Mouse (Mus musculus): ENCODE data around the gene Dpf1. TPM values are rescaled to one million over a fixed set of nuclear protein-coding genes. Genes with fewer than 3 reads are reported as not detected.

Gene Dpf1
- polyA plus RNA-seq, 1 experiment from 2014 or later: 6.1 TPM

DNA sequence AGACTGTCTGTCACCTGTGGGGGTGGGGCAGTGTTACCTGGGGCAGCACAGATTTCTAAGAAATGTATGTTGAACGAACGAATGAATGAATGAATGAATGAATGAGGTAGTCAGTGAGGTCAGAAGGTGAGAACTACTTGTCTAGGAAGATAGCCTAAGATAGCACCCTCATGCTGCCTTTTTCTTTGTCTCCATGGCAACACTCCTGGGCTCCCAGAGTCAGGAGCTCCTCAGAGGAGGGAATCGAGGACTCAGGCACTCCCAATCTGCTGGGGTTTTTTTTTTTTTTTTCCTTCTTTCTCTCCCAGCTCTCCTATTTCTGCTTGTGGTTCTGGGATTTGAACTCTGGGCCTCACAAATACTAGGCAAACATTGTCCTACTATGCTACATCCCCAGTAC, 42.5 kb downstream of the Dpf1 start:
- Histone ChIP-seq H3K27me3 (replicated peaks; ENCODE audit: control insufficient read depth, insufficient read depth, low read length) (no peaks in the 10 kb centered on the region), H3K36me3 (ENCODE audit: control insufficient read depth, insufficient read depth, low read length) (peaks cover 3% of the 10 kb centered on the region), H3K4me3 (ENCODE audit: low read depth, low read length) (no peak overlapping the region), H3K4me1 (replicated peaks; ENCODE audit: control insufficient read depth, insufficient read depth, low read length) (peaks cover 20% of the 10 kb centered on the region), H3K9me3 (ENCODE audit: control insufficient read depth, low read length) (no peaks in the 10 kb centered on the region), H3K9ac (ENCODE audit: low read depth, low read length) (no peak overlapping the region), H3K4me2 (no peak overlapping the region), H3K27ac (ENCODE audit: low read depth, low read length) (no peak overlapping the region)
- ATAC-seq (replicated peaks; ENCODE audit: low FRiP score) (no peak), DNase-seq (ENCODE audit: low spot score) (no peak)
- WGBS: 81% methylated on average over 3 of the region's 3 CpGs

DNA sequence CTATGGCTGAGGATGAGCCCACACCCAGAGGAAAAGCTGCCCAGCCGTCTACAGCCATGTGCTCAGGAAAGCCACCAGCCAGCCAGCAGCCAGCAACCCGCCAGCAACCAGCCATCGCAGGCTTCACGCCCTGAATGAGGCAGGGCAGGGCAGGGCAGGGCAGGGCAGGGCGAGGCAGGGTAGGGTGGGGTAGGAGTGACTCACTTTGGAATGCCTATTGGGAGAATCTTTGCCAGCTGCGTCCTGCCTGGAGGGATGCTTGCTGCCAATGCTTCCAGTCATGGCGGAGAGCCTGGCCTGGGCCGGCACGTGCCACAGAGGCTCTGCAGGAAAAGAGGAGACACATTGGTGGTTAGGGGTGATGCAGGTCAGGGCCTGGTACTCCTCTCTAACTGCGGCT, 46.7 kb downstream of the Dpf1 start:
- Histone ChIP-seq H3K4me3 (ENCODE audit: low read depth, low read length) (no peak overlapping the region), H3K4me2 (no peak overlapping the region), H3K9ac (ENCODE audit: low read depth, low read length) (no peak overlapping the region), H3K27me3 (replicated peaks; ENCODE audit: control insufficient read depth, insufficient read depth, low read length) (no peaks in the 10 kb centered on the region), H3K36me3 (ENCODE audit: control insufficient read depth, insufficient read depth, low read length) (peaks cover 3% of the 10 kb centered on the region), H3K9me3 (ENCODE audit: control insufficient read depth, low read length) (no peaks in the 10 kb centered on the region), H3K27ac (ENCODE audit: low read depth, low read length) (no peak overlapping the region), H3K4me1 (replicated peaks; ENCODE audit: control insufficient read depth, insufficient read depth, low read length) (no peaks in the 10 kb centered on the region)
- DNase-seq (ENCODE audit: low spot score): no peak
- no peak; the same call in 1 of the 2 replicates for ATAC-seq (replicated peaks; ENCODE audit: low FRiP score)
- WGBS: 86% methylated on average over 10 of the region's 10 CpGs

DNA sequence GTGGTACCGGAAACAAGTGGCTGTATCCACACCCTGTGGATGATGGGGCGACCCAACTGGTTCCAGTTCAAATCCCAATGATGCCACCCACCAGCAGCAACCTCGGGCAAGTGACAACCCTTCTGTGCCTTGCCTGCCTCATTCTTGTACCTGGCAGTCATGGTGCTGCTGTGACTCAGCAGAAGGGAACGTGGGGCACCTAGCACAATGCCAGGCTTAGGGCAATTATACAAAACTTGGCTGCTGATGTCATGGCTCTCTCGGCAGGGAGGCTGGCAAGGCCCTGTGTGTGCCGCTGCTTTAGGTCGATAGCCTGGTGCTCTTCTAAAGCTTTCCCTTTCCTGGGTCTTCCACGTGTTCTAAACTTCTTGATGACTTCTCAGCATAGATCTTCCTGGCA, 48.5 kb downstream of the Dpf1 start:
- no peak for ATAC-seq (replicated peaks; ENCODE audit: low FRiP score)

DNA sequence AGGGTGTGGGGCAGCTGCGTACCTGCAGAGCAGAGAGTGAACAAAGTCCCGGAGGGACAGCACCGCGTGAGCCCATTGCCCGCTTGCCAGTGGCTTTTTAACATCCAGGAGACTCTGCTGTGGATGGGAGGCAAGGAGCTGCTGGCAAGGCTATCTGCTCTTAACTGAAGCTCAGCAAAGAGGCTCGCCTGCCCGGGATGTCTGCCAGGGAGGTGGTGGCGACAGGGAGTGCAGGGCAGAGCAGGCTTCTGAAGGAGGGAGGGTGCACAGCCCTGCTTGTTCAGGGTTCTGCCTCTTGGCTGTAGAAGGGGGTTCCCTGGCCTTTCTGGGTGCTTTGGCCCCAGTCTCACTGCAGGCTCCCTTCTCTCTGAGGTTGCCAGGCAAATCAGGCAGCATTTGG, 50.4 kb downstream of the Dpf1 start:
- no peak for DNase-seq (ENCODE audit: low spot score)
- no peak overlapping the region for H3K4me2 ChIP-seq
- no peak overlapping the region for H3K9ac ChIP-seq (ENCODE audit: low read depth, low read length)
- no peaks in the 10 kb centered on the region; the same call in 1 of the 2 replicates for H3K36me3 ChIP-seq (ENCODE audit: control insufficient read depth, insufficient read depth, low read length)
- WGBS: 86% methylated on average over 8 of the region's 8 CpGs
- H3K9me3 ChIP-seq (ENCODE audit: control insufficient read depth, low read length): no peaks in the 10 kb centered on the region
- no peaks in the 10 kb centered on the region for H3K4me1 ChIP-seq (replicated peaks; ENCODE audit: control insufficient read depth, insufficient read depth, low read length)
- H3K4me3 ChIP-seq (ENCODE audit: low read depth, low read length): no peak overlapping the region
- no peak for ATAC-seq (replicated peaks; ENCODE audit: low FRiP score)
- H3K27me3 ChIP-seq (replicated peaks; ENCODE audit: control insufficient read depth, insufficient read depth, low read length): no peaks in the 10 kb centered on the region
- H3K27ac ChIP-seq (ENCODE audit: low read depth, low read length): no peak overlapping the region

More for the DNA sequence above, 48.5 kb downstream of the Dpf1 start:
- Histone ChIP-seq H3K9ac (ENCODE audit: low read depth, low read length) (no peak overlapping the region), H3K4me2 (no peak overlapping the region), H3K36me3 (ENCODE audit: control insufficient read depth, insufficient read depth, low read length) (peaks cover 3% of the 10 kb centered on the region; the same call in 1 of the 2 replicates), H3K27ac (ENCODE audit: low read depth, low read length) (no peak overlapping the region), H3K9me3 (ENCODE audit: control insufficient read depth, low read length) (no peaks in the 10 kb centered on the region), H3K27me3 (replicated peaks; ENCODE audit: control insufficient read depth, insufficient read depth, low read length) (no peaks in the 10 kb centered on the region), H3K4me1 (replicated peaks; ENCODE audit: control insufficient read depth, insufficient read depth, low read length) (no peaks in the 10 kb centered on the region), H3K4me3 (ENCODE audit: low read depth, low read length) (no peak overlapping the region)
- DNase-seq (ENCODE audit: low spot score): no peak
- 91% methylated on average over 8 of the region's 8 CpGs for WGBS

DNA sequence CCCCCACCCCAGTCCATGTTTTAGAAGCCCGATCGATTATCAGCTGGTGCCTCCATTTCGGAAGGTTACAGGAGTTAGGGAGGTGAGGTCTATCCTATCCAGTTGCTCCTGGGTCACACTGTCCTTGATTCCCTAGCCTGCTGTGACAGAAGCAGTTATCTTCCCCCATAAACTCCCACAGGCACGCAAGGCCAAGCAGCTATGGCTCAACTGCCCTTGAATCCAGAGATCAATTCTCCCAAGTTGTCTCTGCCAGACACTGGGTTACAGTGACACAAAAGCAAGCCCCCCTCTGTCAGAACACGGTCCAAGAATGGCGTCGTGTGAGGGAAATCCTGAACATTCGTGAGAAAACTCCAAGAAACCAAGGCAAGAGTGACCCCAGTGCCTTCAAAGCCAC, 51.7 kb downstream of the Dpf1 start:
- Histone ChIP-seq H3K36me3 (ENCODE audit: control insufficient read depth, insufficient read depth, low read length) (no peaks in the 10 kb centered on the region; the same call in 1 of the 2 replicates), H3K9me3 (ENCODE audit: control insufficient read depth, low read length) (no peaks in the 10 kb centered on the region), H3K4me3 (ENCODE audit: low read depth, low read length) (no peak overlapping the region), H3K4me2 (no peak overlapping the region), H3K4me1 (replicated peaks; ENCODE audit: control insufficient read depth, insufficient read depth, low read length) (no peaks in the 10 kb centered on the region), H3K27ac (ENCODE audit: low read depth, low read length) (no peak overlapping the region), H3K9ac (ENCODE audit: low read depth, low read length) (no peak overlapping the region), H3K27me3 (replicated peaks; ENCODE audit: control insufficient read depth, insufficient read depth, low read length) (no peaks in the 10 kb centered on the region)
- DNase-seq (ENCODE audit: low spot score): no peak
- no peak for ATAC-seq (replicated peaks; ENCODE audit: low FRiP score)
- WGBS: 87% methylated on average over 8 of the region's 8 CpGs

DNA sequence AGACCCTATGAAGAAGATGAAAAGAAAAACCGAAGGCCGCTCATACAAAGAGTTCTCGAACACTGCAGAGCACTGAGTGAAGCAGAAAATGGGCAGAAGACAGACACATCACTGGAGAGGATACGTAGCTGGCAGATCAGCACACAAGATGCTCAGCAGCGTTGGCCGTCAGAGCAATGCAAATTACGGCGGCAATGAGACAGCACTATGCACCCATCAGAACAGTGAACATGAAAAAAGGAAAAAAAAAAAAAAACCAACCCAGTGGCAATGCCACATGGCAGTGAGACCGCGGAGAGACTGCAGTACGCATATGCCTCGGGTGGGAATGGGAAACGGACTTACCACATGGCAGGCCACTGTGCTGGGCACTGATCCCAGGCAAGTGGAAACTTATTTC, 57.7 kb downstream of the Dpf1 start:
- Histone ChIP-seq H3K4me3 (ENCODE audit: low read depth, low read length) (no peak overlapping the region), H3K4me2 (no peak overlapping the region), H3K9me3 (ENCODE audit: control insufficient read depth, low read length) (no peaks in the 10 kb centered on the region), H3K27ac (ENCODE audit: low read depth, low read length) (no peak overlapping the region), H3K4me1 (replicated peaks; ENCODE audit: control insufficient read depth, insufficient read depth, low read length) (no peaks in the 10 kb centered on the region), H3K9ac (ENCODE audit: low read depth, low read length) (no peak overlapping the region), H3K27me3 (replicated peaks; ENCODE audit: control insufficient read depth, insufficient read depth, low read length) (no peaks in the 10 kb centered on the region), H3K36me3 (ENCODE audit: control insufficient read depth, insufficient read depth, low read length) (peaks cover 2% of the 10 kb centered on the region; the same call in 1 of the 2 replicates)
- DNase-seq (ENCODE audit: low spot score): no peak
- no peak for ATAC-seq (replicated peaks; ENCODE audit: low FRiP score)
- WGBS: 96% methylated on average over 13 of the region's 13 CpGs

DNA sequence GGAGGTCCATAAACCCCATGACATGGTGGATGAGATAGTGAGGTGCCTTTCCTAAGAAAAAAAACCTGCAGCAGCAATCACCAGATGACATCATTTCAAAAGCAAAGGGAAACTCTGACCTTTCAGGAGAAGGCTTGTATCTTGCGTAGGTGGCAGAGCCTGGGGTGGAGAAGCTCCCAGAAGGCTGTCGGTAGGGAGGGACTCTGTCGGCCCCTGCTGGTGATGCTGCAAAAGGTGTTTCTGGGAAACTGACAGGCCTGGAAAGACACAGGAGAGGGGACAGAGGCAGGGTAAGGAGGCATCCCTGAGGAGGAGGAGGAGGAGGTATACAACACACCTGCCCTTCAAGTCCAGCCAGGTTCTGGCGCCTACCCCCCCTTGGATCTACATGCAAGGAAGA, 60.3 kb downstream of the Dpf1 start:
- Histone ChIP-seq H3K9me3 (ENCODE audit: control insufficient read depth, low read length) (no peaks in the 10 kb centered on the region), H3K9ac (ENCODE audit: low read depth, low read length) (no peak overlapping the region), H3K4me1 (replicated peaks; ENCODE audit: control insufficient read depth, insufficient read depth, low read length) (no peaks in the 10 kb centered on the region), H3K36me3 (ENCODE audit: control insufficient read depth, insufficient read depth, low read length) (0 out of 2 replicates have a peak, but pooled peaks cover 2% of the 10 kb centered on the region), H3K4me2 (no peak overlapping the region), H3K27me3 (replicated peaks; ENCODE audit: control insufficient read depth, insufficient read depth, low read length) (no peaks in the 10 kb centered on the region), H3K27ac (ENCODE audit: low read depth, low read length) (no peak overlapping the region), H3K4me3 (ENCODE audit: low read depth, low read length) (no peak overlapping the region)
- DNase-seq (ENCODE audit: low spot score) (peak; percentile 53), ATAC-seq (replicated peaks; ENCODE audit: low FRiP score) (peak; percentile 45; the same call in 1 of the 2 replicates)
- WGBS: 35% methylated on average over 4 of the region's 4 CpGs

DNA sequence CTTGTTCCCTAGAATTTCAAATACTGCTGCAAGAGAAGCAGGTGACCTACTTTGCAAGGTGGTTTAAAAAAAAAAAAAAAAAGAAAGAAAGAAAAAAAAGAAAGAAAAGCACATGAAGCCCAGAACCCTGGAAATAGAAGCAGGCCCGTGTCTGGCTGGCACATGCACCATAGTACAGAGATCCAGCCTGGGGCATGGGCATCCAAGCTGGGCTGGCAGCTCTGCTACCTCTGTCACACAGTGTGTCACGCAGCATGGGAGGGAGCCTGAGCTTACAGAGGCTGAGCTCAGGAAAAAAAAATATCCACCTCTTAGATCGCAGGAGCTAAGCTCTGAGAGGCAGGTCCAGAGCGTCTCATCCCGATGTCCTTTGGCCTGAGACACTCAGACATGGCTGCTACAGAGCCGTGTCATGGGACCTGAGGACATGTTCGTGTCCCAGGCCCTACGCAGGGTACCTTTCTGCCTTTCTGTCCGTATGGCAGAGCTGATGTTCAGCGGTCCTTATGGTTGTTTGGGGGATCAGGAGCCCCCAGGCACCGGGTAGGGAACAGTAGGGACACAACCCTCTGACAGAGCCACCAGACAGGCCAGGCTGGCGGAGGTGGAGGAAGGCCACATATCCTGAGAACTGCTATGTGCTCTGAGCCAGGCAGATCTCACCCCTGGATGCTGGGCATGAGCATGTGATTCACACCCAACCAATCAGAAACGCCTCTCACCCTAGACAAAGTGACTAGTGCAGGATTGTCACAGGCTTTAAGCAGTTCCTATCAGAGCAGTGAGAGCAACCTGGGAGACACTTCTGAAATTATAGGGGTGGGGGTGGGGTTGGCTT, 63.6 kb downstream of the Dpf1 start:
- Histone ChIP-seq H3K4me3 (ENCODE audit: low read depth, low read length) (no peak overlapping the region), H3K9me3 (ENCODE audit: control insufficient read depth, low read length) (no peaks in the 10 kb centered on the region), H3K4me2 (no peak overlapping the region), H3K4me1 (replicated peaks; ENCODE audit: control insufficient read depth, insufficient read depth, low read length) (no peaks in the 10 kb centered on the region), H3K27me3 (replicated peaks; ENCODE audit: control insufficient read depth, insufficient read depth, low read length) (no peaks in the 10 kb centered on the region), H3K27ac (ENCODE audit: low read depth, low read length) (no peak overlapping the region), H3K9ac (ENCODE audit: low read depth, low read length) (no peak overlapping the region), H3K36me3 (ENCODE audit: control insufficient read depth, insufficient read depth, low read length) (0 out of 2 replicates have a peak, but pooled peaks cover 2% of the 10 kb centered on the region)
- no peak for DNase-seq (ENCODE audit: low spot score)
- no peak for ATAC-seq (replicated peaks; ENCODE audit: low FRiP score)
- 86% methylated on average over 13 of the region's 13 CpGs for WGBS
